Comparison of ENCODE assay signal across 8 mouse cellular contexts in genomic region chr16:38087645-38088125, GRCm38 (mm10). TPM values are rescaled to one million over a fixed set of nuclear protein-coding genes. Genes with fewer than 3 reads are reported as not detected.
DNase-seq lines count a peak whose midpoint lies in the region; ATAC-seq lines count a peak whose summit lies in the region.

No protein-coding gene starts in this region.

- no peak for ATAC-seq in kidney, embryonic 16.5 days (ENCODE audit: low FRiP score, low TSS enrichment)
- ATAC-seq in forebrain, embryonic 15.5 days (replicated peaks) = no peak

- H3K4me3 ChIP-seq in kidney, embryonic 16.5 days (ENCODE audit: low read length) = peak overlapping the region; percentile 91
- H3K4me3 ChIP-seq in forebrain, embryonic 15.5 days = peak overlapping the region; percentile 72

- peak overlapping the region; percentile 98 for H3K27ac ChIP-seq in kidney, embryonic 16.5 days (ENCODE audit: low read length)
- H3K27ac ChIP-seq in forebrain, embryonic 15.5 days (replicated peaks) = peak overlapping the region; percentile 99

- 3% methylated on average over 11 of the region's 11 CpGs for WGBS in kidney, embryonic 16.5 days
- 2% methylated on average over 11 of the region's 11 CpGs for WGBS in forebrain, embryonic 15.5 days

- H3K4me2 ChIP-seq in kidney, embryonic 16.5 days (replicated peaks; ENCODE audit: low read depth, low read length) = peak overlapping the region; percentile 62
- H3K4me2 ChIP-seq in forebrain, embryonic 15.5 days (replicated peaks) = peak overlapping the region; percentile 68

- peaks cover 14% of the 10 kb centered on the region for H3K4me1 ChIP-seq in kidney, embryonic 16.5 days (ENCODE audit: insufficient read depth, low read length)
- H3K4me1 ChIP-seq in forebrain, embryonic 15.5 days = peaks cover 12% of the 10 kb centered on the region

- no peaks in the 10 kb centered on the region for H3K36me3 ChIP-seq in kidney, embryonic 16.5 days (ENCODE audit: insufficient read depth, low read length)
- H3K36me3 ChIP-seq in forebrain, embryonic 15.5 days = no peaks in the 10 kb centered on the region

- DNase-seq in kidney, postnatal 10 days = no peak
- DNase-seq in Muller cell, postnatal 12 days (ENCODE audit: inconsistent ontology term) = peak; percentile 66
- peak; percentile 27 for DNase-seq in lung, postnatal 10 days
- DNase-seq in urinary bladder, adult 18-20 months (ENCODE audit: low spot score in 2 of 2) = no peak
- DNase-seq in right cerebral cortex, postnatal 4 days = no peak
- no peak for DNase-seq in frontal cortex, postnatal 25 days (ENCODE audit: low spot score in 2 of 2)

- H3K9ac ChIP-seq in kidney, embryonic 16.5 days (replicated peaks; ENCODE audit: low read length) = peak overlapping the region; percentile 77
- H3K9ac ChIP-seq in forebrain, embryonic 15.5 days (replicated peaks) = peak overlapping the region; percentile 78

- no peaks in the 10 kb centered on the region for H3K9me3 ChIP-seq in kidney, embryonic 16.5 days (ENCODE audit: low read length)
- H3K9me3 ChIP-seq in forebrain, embryonic 15.5 days = no peaks in the 10 kb centered on the region

- H3K27me3 ChIP-seq in kidney, embryonic 16.5 days (ENCODE audit: insufficient read depth, low read length) = no peaks in the 10 kb centered on the region
- no peaks in the 10 kb centered on the region for H3K27me3 ChIP-seq in forebrain, embryonic 15.5 days

RNA-seq across cellular contexts. Expression of gene Gsk3b, which starts 1.1 kb away (rescaled TPM):
- polyA plus RNA-seq in kidney, embryonic 16.5 days (2015; fragmentation: Nextera tagmentation; extraction: Ambion mirVana) = 50.3 and 56.2 TPM in 2 replicates
- polyA plus RNA-seq in forebrain, embryonic 15.5 days (2015; fragmentation: Nextera tagmentation; extraction: Ambion mirVana) = 163 TPM in 2 replicates

Comparison
In these comparisons a context has a peak if more than half of its experiments do, and no peak if none do; other contexts are left out.
1. DNase-seq: peak in Muller cell, postnatal 12 days (single experiment) and lung, postnatal 10 days (single experiment); none in kidney, postnatal 10 days (single experiment), urinary bladder, adult 18-20 months (0 of 2), right cerebral cortex, postnatal 4 days (single experiment) and frontal cortex, postnatal 25 days (0 of 2).